Mouse (Mus musculus): ENCODE results near the gene Zfand2a.

DNA sequence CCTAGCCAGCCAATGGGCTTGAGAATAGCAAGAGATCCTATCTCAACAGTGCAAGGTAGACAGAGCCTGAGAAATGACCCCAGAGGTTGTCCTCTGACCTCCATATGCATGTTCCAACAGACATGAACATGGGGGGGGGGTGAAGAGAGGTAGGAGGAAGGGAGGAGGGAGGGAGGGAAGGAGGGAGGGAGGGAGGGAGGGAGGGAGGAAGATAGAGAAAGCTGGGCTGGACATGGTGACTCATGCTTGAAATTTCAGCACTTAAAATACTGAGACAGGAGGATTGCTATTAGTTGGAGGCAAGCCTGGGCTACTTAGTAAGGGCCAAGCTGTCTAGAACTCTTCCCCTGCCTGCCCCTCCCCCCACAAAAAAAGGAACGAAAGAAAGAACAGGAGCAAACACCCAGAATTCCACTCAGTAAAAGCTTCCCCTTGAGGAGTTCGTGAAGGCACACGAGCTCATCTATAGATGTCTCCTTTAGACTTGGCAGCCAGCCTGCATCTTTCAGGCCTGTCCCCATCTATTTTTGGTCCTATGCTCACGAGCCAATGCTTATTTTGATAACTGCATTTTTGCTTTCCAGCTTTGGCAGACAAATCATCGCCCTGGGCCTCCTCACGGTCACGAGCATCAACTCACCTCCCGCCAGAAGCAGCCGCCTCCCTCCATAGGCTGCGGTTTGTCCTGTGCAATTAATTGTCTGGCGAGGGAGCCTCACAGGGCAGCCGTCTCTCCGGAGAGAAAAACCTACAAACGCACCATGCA is 35.9 kb upstream of the Zfand2a start:
- no peak for TF ChIP-seq POLR2A (IDR thresholded peaks at IDR 0.05; ENCODE audit: insufficient read depth, low read depth, low read length)
- TF ChIP-seq CTCF (IDR thresholded peaks at IDR 0.05; ENCODE audit: insufficient read depth, low read depth, low read length) = no peak
